Mouse (Mus musculus) limb, embryonic 12.5 days (tissue): Measurements from ENCODE around the gene Hmgb1. TPM values are rescaled to one million over a fixed set of nuclear protein-coding genes. Genes with fewer than 3 reads are reported as not detected.

ENCODE experiments used
- ATAC-seq: fragments of 200-750 bp; cut with Nextera tagmentation; 2 replicates; pipeline ENCODE4 v1.8.0; 2017; ENCODE audit warnings: low read depth, moderate TSS enrichment; ENCODE audit not compliant: insufficient number of reproducible peaks, insufficient read depth, low FRiP score, low TSS enrichment
- H3K27ac ChIP-seq: fragments of 300-500 bp; sonication (generic); 2 replicates; pipeline ENCODE4 v1.5.1; 2016; ENCODE audit warnings: mild to moderate bottlenecking, moderate library complexity
- H3K27me3 ChIP-seq: fragments of 300-500 bp; sonication (generic); 2 replicates; pipeline ENCODE4 v1.6.1; 2016; ENCODE audit warnings: mild to moderate bottlenecking, moderate library complexity
- H3K36me3 ChIP-seq: fragments of 300-500 bp; sonication (generic); 2 replicates; pipeline ENCODE4 v1.6.1; 2016; ENCODE audit warnings: mild to moderate bottlenecking, moderate library complexity
- H3K4me1 ChIP-seq: fragments of 300-500 bp; sonication (generic); replicated peaks from 2 replicates; pipeline ENCODE4 v1.6.1; 2016
- H3K4me2 ChIP-seq: fragments of 300-500 bp; sonication (generic); 2 replicates; pipeline ENCODE4 v1.6.1; 2016; ENCODE audit warnings: mild to moderate bottlenecking, moderate library complexity
- H3K4me3 ChIP-seq: fragments of 300-500 bp; sonication (generic); replicated peaks from 2 replicates; pipeline ENCODE4 v1.5.1; 2016; ENCODE audit warnings: mild to moderate bottlenecking
- H3K9ac ChIP-seq: fragments of 300-500 bp; sonication (generic); replicated peaks from 2 replicates; pipeline ENCODE4 v1.6.1; 2016; ENCODE audit warnings: mild to moderate bottlenecking, moderate library complexity
- H3K9me3 ChIP-seq: fragments of 300-500 bp; sonication (generic); 2 replicates; pipeline ENCODE4 v1.6.1; 2016; ENCODE audit warnings: mild to moderate bottlenecking, moderate library complexity
- WGBS: fragments of 180-500 bp; shearing (Covaris S2); methylation state at CpG from one replicate; pipeline ENCODE4 v1.1.7; 2016; 5-methylcytosine and 5-hydroxymethylcytosine counted together
- polyA plus RNA-seq: library from polyadenylated mRNA; unstranded; fragments of >200 nt; fragmentation: Nextera tagmentation; extraction: Ambion mirVana; gene quantifications from 2 replicates; pipeline ENCODE4 v1.2.1, GENCODE M21; 2016

Hmgb1 gene
- polyA plus RNA-seq, 1 experiment from 2014 or later: 2,010 TPM

GRCm38 (mm10) chr5:149119341-149119881 lies 64.9 kb downstream of the Hmgb1 start:
- Histone ChIP-seq H3K4me3 (no peak overlapping the region), H3K27ac (no peak overlapping the region), H3K9ac (no peak overlapping the region), H3K27me3 (no peaks in the 10 kb centered on the region), H3K36me3 (no peaks in the 10 kb centered on the region), H3K9me3 (no peaks in the 10 kb centered on the region), H3K4me1 (peaks cover 21% of the 10 kb centered on the region), H3K4me2 (no peak overlapping the region)
- WGBS: 90% methylated on average over 16 of the region's 16 CpGs
- no peak for ATAC-seq

GRCm38 (mm10) chr5:149117815-149118547 lies 66.3 kb downstream of the Hmgb1 start:
- Histone ChIP-seq H3K36me3 (no peaks in the 10 kb centered on the region), H3K4me1 (peaks cover 27% of the 10 kb centered on the region), H3K9ac (no peak overlapping the region), H3K27me3 (no peaks in the 10 kb centered on the region), H3K9me3 (no peaks in the 10 kb centered on the region), H3K4me3 (no peak overlapping the region), H3K27ac (peak overlapping the region; percentile 57; the same call in 1 of the 2 replicates), H3K4me2 (no peak overlapping the region)
- WGBS: 43% methylated on average over 7 of the region's 7 CpGs
- 0 out of 2 replicates have a peak, but pooled peaks have one; percentile 10 for ATAC-seq

- Histone ChIP-seq H3K27ac (no peak overlapping the region), H3K4me1 (peaks cover 27% of the 10 kb centered on the region), H3K9me3 (no peaks in the 10 kb centered on the region), H3K4me3 (no peak overlapping the region), H3K4me2 (no peak overlapping the region), H3K27me3 (no peaks in the 10 kb centered on the region), H3K36me3 (no peaks in the 10 kb centered on the region), H3K9ac (no peak overlapping the region)
- 42% methylated on average over 9 of the region's 9 CpGs for WGBS
- no peak for ATAC-seq
Observed at GRCm38 (mm10) chr5:149114587-149114986, 69.7 kb downstream of the Hmgb1 start.

DNA sequence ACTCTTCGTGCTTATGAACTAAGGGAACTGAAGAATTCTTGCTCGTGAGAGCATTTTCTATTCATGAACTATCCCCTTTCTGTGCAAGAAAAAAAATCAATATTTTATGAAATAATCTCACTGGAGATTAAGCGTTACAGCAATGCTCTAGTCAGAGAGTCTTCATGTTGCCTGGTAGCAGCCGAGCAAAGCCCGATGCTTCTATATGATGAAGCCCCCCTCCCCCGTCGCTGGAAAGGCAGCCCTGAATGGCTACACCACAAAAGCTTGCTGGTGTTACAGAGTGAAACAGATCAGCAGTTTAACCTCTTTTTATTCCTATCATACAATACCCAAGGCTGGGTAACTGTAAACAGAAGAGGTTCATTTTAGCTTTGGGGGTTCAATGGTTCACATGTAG lies 70.3 kb downstream of the Hmgb1 start:
- Histone ChIP-seq H3K27ac (no peak overlapping the region), H3K36me3 (no peaks in the 10 kb centered on the region), H3K9ac (no peak overlapping the region), H3K9me3 (no peaks in the 10 kb centered on the region), H3K4me3 (no peak overlapping the region), H3K4me1 (peaks cover 27% of the 10 kb centered on the region), H3K27me3 (no peaks in the 10 kb centered on the region), H3K4me2 (no peak overlapping the region)
- no peak for ATAC-seq
- WGBS: 84% methylated on average over 7 of the region's 7 CpGs

DNA sequence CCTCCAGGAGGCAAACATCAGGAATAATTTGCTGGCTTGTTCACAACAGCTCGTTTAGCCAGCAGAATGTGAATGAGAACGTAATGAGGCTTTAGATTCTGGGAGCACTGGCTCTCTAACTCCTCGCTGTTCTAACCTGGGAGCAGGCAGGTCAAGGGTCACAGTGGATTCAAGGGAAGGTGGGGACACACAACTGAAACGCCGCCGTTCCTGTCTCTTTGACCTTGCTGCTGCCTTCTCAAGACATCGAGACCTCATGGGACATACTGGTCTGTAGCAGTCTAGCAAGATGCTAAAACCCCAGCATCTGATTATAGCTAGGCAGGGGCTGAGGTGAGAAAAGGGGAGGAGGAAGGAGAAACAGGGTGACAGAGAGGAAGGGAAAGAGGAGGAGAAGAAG lies 70.8 kb downstream of the Hmgb1 start:
- H3K36me3 ChIP-seq: no peaks in the 10 kb centered on the region
- H3K9me3 ChIP-seq: no peaks in the 10 kb centered on the region
- H3K27ac ChIP-seq: no peak overlapping the region
- no peak for ATAC-seq
- no peak overlapping the region for H3K9ac ChIP-seq
- H3K27me3 ChIP-seq: no peaks in the 10 kb centered on the region
- WGBS: 58% methylated on average over 7 of the region's 7 CpGs
- H3K4me1 ChIP-seq: peaks cover 22% of the 10 kb centered on the region
- no peak overlapping the region for H3K4me3 ChIP-seq
- H3K4me2 ChIP-seq: no peak overlapping the region

DNA sequence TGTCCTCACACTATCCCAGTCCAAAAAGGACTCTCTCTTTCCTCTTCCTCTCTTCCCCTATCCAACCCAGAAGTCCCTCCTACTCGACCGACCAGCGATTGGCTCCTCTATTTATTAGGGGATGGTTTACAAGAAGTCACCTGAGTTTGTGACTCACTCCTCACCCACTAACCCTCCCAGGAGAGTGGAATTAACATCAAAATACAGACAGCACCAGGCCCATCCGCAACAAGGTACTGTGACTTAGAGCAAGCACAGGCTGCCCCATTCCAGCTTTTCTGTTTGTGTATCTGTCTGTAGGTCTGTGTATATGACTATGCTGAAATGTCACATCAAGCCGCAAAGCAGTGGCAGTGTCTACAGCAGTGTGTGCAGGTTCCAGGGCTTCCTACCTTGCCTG lies 71.7 kb downstream of the Hmgb1 start:
- Histone ChIP-seq H3K27me3 (no peaks in the 10 kb centered on the region), H3K4me2 (no peak overlapping the region), H3K9me3 (no peaks in the 10 kb centered on the region), H3K36me3 (no peaks in the 10 kb centered on the region), H3K27ac (no peak overlapping the region), H3K9ac (no peak overlapping the region), H3K4me1 (peaks cover 14% of the 10 kb centered on the region), H3K4me3 (no peak overlapping the region)
- 80% methylated on average over 5 of the region's 5 CpGs for WGBS
- no peak for ATAC-seq

DNA sequence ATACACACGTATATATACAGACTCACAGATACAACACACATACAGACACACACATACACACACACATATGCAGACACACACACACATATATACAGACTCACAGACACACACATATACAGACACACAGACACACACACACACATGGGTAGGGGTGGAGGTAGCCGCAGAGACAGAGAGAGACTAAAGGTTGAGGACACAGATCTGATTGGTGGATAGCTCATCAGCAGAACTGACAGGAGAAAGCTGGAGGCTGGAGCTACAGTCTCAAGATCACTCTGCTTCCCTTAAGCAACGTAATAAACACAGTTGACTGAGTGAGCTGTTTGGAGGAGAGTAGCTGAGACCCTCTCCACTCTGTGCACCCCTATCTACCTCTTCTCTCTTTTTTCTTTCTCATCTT lies 75.1 kb downstream of the Hmgb1 start:
- Histone ChIP-seq H3K36me3 (no peaks in the 10 kb centered on the region), H3K4me3 (no peak overlapping the region), H3K4me2 (no peak overlapping the region), H3K9me3 (no peaks in the 10 kb centered on the region), H3K9ac (no peak overlapping the region), H3K27me3 (no peaks in the 10 kb centered on the region), H3K4me1 (peaks cover 4% of the 10 kb centered on the region; the same call in 1 of the 2 replicates), H3K27ac (no peak overlapping the region)
- 75% methylated on average over 3 of the region's 3 CpGs for WGBS
- ATAC-seq: no peak

GRCm38 (mm10) chr5:149108178-149108577 lies 76.1 kb downstream of the Hmgb1 start:
- H3K4me2 ChIP-seq: no peak overlapping the region
- no peak overlapping the region for H3K27ac ChIP-seq
- H3K27me3 ChIP-seq: no peaks in the 10 kb centered on the region
- no peak overlapping the region for H3K4me3 ChIP-seq
- H3K9me3 ChIP-seq: no peaks in the 10 kb centered on the region
- ATAC-seq: no peak
- H3K9ac ChIP-seq: no peak overlapping the region
- H3K4me1 ChIP-seq: no peaks in the 10 kb centered on the region
- no peaks in the 10 kb centered on the region for H3K36me3 ChIP-seq
- WGBS: 76% methylated on average over 15 of the region's 15 CpGs

- H3K9ac ChIP-seq: no peak overlapping the region
- H3K9me3 ChIP-seq: no peaks in the 10 kb centered on the region
- H3K27me3 ChIP-seq: no peaks in the 10 kb centered on the region
- H3K4me1 ChIP-seq: no peaks in the 10 kb centered on the region
- no peak overlapping the region for H3K27ac ChIP-seq
- H3K4me2 ChIP-seq: no peak overlapping the region
- H3K4me3 ChIP-seq: no peak overlapping the region
- 53% methylated on average over 3 of the region's 3 CpGs for WGBS
- ATAC-seq: no peak
- no peaks in the 10 kb centered on the region for H3K36me3 ChIP-seq
Observed at GRCm38 (mm10) chr5:149107566-149107965, 76.7 kb downstream of the Hmgb1 start.

DNA sequence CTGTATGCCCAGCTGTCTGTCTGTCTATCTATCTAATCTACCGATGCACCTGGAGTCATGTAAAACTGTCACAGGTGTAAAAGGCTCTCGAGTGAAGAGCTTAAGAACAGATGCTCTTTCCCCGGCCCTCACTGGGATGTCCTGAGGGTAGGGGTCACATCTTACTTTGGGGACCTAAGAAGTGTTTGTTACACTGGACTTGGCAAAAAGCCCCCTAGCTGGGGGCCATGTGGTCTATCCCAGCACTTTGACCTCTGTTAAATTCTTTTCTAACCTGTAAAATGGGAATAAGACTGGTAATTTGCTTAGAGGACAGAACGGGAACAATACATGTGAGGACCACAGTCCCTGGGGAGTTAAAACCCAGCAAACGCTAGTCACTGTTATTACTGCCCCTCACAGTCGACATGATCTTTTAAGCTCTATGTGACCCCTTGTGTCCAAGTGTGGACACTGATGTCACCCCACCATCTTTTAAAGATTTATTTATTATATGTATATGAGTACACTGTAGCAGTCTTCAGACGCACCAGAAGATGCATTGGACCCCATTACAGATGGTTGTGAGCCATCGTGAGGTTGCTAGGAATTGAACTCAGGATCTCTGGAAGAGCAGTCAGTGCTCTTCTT lies 80.1 kb downstream of the Hmgb1 start:
- H3K27me3 ChIP-seq: no peaks in the 10 kb centered on the region
- H3K9me3 ChIP-seq: peaks cover 3% of the 10 kb centered on the region; the same call in 1 of the 2 replicates
- H3K9ac ChIP-seq: no peak overlapping the region
- ATAC-seq: no peak
- H3K4me1 ChIP-seq: no peaks in the 10 kb centered on the region
- WGBS: 86% methylated on average over 8 of the region's 8 CpGs
- H3K4me3 ChIP-seq: no peak overlapping the region
- no peak overlapping the region for H3K4me2 ChIP-seq
- H3K27ac ChIP-seq: no peak overlapping the region
- no peaks in the 10 kb centered on the region for H3K36me3 ChIP-seq

DNA sequence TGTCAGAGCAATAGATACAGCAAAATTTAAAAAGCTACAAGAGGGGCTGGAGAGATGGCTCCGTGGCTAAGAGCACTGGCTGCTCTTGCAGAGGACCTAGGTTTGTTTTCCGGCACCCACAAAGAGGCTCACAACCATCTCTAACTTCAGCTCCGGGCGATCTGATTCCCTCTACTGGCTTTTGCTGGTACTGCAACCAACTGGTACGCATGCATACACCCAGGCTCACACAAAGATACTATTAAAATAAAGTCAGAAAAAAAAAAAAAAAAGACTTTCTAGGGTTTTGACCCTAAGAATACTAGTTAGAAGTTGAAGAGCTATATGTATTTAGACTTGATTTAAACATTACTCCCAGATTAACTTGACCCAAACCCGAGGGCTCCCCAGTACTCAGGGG lies 82.4 kb downstream of the Hmgb1 start:
- H3K36me3 ChIP-seq: no peaks in the 10 kb centered on the region
- whole genome bisulfite sequencing: 90% methylated on average over 6 of the region's 6 CpGs
- no peak overlapping the region for H3K4me2 ChIP-seq
- H3K9me3 ChIP-seq: peaks cover 3% of the 10 kb centered on the region; the same call in 1 of the 2 replicates
- no peaks in the 10 kb centered on the region for H3K4me1 ChIP-seq
- no peak overlapping the region for H3K4me3 ChIP-seq
- no peak overlapping the region for H3K27ac ChIP-seq
- no peak for ATAC-seq
- no peaks in the 10 kb centered on the region for H3K27me3 ChIP-seq
- no peak overlapping the region for H3K9ac ChIP-seq
